Mouse (Mus musculus) C2C12 (cell line): ENCODE measurements around the gene Elavl1.

Source experiments
- CTCF ChIP-seq: IDR thresholded peaks from one replicate; pipeline ENCODE4 v1.5.1; 2011; ENCODE audit not compliant: control insufficient read depth, insufficient read depth, insufficient read length
- FOSL1 ChIP-seq: IDR thresholded peaks from one replicate; pipeline ENCODE4 v1.8.0; 2011; ENCODE audit warnings: mild to moderate bottlenecking, low read length; ENCODE audit not compliant: poor library complexity, insufficient read depth, severe bottlenecking
- MAX ChIP-seq: IDR thresholded peaks from one replicate; pipeline ENCODE4 v1.6.1; 2011; ENCODE audit warnings: mild to moderate bottlenecking, control low read depth
- USF1 ChIP-seq: IDR thresholded peaks from one replicate; pipeline ENCODE4 v1.6.1; 2011; ENCODE audit warnings: low read depth, mild to moderate bottlenecking, control low read depth, moderate library complexity

DNA sequence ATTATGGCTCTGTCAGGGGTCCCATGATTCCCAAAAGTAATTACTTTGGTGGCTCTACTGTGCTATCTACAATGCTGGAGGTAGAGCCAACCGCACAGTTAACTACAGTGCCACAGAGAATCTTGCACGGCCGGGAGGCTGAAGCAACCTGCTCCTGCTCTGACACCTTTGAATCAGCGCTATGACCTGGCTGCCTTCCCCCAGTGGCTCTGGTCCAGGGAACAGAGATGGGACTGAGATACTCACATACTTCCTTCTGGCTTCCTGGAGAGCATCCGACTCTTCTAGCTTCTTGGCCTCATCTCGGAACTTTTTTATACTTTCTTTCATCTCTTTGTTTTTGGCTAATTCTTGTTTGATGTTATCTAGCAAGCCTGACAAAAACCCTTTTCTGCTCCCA, 55.6 kb downstream of the Elavl1 start:
- no peak for TF ChIP-seq FOSL1
- TF ChIP-seq CTCF, result no peak
- no peak for TF ChIP-seq MAX
- no peak for TF ChIP-seq USF1
